Mouse (Mus musculus): ENCODE measurements around the gene Pfkfb4.
A peak's percentile ranks its signal among the peaks of the same experiment; 100 is the strongest.

Pfkfb4 gene

DNA sequence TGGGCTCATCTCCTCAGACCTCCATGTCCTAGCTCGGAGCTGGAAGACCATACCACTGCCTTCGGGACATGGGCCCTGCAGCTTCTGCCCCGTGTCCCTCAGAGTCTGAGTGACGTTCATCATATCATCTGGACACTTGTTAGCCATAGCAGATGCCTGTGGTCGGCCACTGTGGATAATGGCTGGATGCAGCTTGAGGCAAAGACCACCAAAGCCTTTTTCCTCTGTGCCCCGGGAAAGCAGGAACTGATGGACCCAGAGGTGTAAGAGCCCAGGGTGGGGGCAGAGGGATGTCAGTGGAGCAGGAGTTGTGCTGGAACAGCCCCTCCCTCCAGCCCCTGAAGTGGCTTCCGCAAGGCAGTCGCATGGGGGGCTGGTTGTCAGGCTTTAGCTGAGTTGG lies 40.1 kb downstream of the Pfkfb4 start:
- DNase-seq (ENCODE audit: low read depth, low spot score) = no peak

DNA sequence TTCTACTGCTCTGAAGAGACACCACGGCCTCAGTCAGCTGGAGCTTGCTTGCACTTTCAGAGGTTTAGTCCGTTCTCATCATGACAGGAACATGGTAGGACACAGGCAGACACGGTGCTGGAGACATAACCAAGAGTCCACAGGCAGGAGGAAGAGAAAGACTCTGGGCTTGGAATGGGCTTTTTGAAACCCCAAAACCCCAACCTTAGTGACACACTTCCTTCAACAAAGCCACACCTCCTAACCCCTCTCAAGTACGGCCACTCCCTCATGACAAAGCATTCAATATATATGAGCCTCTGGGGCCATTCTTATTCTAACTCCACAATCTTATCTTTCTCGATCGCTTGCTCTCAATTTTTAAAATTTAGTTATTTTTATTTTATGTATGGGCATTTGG lies 40.9 kb downstream of the Pfkfb4 start:
- DNase-seq (ENCODE audit: low read depth, low spot score) = no peak

GRCm38 (mm10) chr9:109038086-109038895 lies 46.7 kb downstream of the Pfkfb4 start, which contains the start of gene Shisa5:
Shisa5 (plus strand) TSS chr9:109038565.
- peak; percentile 49 for DNase-seq (ENCODE audit: low read depth, low spot score)

DNA sequence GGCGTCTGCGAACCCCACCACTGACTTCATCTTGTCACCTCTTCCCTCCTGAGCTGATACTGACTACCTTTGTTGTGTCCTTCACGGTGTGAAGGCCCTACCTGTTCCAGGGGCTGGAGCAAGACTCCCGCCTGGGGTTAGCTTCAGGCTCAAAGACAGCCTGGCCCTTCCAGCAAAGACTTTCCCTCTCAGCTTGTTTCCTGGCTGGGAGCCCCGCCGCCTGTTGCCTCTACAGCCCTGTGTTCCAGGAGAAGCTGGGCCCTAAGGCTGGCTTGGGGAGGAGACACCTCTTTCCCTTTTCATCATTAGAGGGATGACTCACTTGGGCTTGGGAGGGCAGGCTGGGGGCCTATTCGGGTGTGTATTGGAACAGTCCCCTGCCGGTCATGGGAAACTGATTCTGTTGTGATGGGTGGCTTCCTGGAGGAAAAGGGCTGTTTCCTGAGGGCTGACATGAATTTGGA lies 47.4 kb downstream of the Pfkfb4 start:
- peak; percentile 31 for DNase-seq (ENCODE audit: low read depth, low spot score)

GRCm38 (mm10) chr9:109039681-109040080 lies 48.1 kb downstream of the Pfkfb4 start:
- DNase-seq (ENCODE audit: low read depth, low spot score) = no peak

GRCm38 (mm10) chr9:109040216-109040615 lies 48.6 kb downstream of the Pfkfb4 start:
- DNase-seq (ENCODE audit: low read depth, low spot score) = no peak

GRCm38 (mm10) chr9:109040906-109041305 lies 49.3 kb downstream of the Pfkfb4 start:
- no peak for DNase-seq (ENCODE audit: low read depth, low spot score)

DNA sequence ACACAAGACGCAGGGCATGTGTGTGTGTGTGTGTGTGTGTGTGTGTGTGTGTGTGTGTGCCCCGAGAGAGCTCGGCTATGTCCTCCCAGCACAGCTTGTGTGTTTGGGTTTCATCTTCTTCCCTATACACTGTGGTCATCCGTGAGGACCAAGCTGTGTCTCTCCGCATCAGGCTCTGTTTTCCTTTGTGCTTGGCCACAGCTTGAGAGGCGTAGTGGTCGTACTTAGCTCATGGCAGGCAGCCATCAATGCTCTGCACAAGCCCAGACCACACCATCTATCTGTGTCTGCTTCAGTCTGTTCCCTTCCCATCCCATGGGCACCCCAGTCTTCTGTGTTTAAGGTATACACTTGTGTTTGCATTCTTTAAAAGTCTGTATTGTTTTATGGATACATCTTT lies 49.8 kb downstream of the Pfkfb4 start:
- no peak for DNase-seq (ENCODE audit: low read depth, low spot score)

- peak; percentile 84 for DNase-seq (ENCODE audit: low read depth, low spot score)
Observed at GRCm38 (mm10) chr9:109046306-109046705, 54.7 kb downstream of the Pfkfb4 start.

DNA sequence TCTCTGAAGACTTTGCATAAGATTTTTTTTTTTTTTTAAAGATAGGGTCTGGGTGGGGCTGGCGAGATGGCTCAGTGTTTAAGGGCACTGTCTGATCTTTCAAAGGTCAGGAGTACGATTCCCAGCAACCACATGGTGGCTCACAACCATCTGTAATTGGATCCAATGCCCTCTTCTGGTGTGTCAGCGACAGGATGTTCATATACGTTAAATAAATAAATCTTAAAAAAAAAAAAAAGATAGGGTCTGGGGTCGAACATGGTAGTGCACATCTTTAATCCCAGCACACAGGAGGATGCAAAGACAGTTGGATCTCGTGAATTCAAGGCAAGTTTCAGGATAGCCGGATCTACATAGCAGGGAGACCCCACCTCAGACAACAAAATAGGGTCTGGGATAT lies 57.7 kb downstream of the Pfkfb4 start:
- no peak for DNase-seq (ENCODE audit: low read depth, low spot score)

DNA sequence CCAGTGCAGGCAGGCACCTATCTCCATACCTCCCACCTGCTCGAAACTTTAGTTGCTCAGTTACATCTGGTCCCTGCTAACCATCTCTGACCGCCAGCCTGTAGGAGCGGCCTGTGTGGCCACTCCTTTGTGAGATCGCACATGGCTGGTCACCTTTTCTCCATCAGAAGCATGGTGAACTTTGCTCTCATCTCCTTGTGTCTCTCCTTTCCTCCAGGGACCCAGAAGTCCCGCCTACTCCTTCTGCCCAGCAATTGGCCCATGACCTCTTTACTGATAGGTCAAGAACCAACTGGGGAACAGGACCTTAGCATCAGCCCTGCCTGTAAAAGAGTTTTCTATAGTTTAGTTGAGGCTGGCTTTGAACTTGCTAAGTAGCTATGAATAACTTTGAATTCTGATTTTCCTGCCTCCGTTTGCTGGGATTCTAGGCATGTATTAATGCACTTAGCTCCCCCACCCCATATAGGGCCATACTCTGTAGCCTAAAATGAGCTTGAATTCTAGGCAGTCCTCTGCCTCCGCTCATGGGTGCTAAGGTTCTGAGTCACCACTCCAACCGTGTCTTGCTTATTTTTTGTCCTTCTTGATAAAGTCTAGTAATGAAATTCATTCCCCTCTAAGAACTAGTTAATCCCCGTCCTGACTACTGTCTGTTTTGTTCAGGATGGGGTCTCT lies 58.6 kb downstream of the Pfkfb4 start:
- DNase-seq (ENCODE audit: low read depth, low spot score) = peak; percentile 56

- no peak for DNase-seq (ENCODE audit: low read depth, low spot score)
Observed at GRCm38 (mm10) chr9:109050674-109050997, 59.1 kb downstream of the Pfkfb4 start.

DNA sequence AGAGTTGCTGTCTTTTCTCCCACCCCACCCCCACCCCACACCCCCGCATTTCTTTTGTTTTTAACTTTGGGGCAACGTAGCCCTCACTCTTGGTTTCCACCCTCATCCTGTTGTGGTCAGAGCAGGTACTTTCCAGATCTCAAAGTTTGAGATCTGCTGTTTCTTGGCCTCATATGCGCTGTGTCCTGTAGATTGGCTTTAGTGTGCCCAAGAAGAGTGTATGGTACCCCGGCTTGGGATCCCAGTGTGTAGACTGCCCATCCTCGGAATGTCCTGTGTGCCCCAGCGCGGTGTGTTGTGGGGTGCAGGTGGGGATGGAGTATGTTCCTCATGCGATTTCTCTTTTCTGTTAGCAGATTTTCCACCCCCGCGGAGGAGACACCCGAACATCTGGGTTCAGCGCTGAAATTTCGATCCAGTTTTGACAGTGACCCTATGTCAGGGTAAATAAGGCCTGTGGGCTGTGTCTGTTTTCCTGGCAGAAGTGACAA lies 59.5 kb downstream of the Pfkfb4 start:
- DNase-seq (ENCODE audit: low read depth, low spot score) = no peak

DNA sequence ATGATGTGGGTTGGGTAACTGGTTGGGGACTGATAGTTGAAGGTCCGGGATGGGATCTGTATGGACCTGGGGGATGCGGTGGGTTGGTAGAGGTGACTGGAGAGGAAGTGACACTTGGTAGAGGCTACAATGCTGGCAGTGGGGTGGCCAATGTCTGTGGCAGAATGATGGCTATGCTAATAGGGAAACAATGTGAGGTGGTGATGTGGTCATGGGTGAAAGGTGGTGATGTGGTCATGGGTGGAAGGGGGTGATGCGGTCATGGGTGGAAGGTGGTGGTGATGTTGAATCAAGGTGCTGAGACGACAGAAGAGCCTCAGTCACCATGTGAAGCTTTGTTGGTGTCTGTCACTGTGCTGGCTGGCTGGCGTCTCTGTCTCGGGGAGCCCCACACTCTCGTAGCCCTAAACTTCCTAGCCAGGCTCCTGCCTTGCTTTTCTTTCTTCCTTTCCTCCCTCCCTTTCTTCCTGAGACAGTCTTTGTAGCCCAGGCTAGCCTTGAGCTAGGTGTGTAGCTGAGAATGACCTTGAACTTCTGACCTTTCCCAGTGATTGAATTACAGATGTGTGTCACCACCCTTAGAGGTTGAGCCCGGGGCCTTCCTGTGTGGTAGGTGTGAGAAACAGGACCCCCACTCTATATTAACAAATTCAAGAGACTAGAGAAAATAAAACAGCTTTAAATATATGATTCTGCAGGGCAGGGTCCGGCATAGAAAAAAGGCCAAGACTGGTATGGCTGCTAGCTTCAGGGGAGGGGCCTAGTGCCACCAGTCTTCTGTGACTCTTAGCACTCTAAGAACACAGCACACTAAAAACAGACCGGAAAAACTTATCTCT lies 60.3 kb downstream of the Pfkfb4 start:
- DNase-seq (ENCODE audit: low read depth, low spot score) = no peak

- DNase-seq (ENCODE audit: low read depth, low spot score) = no peak
Observed at GRCm38 (mm10) chr9:109052490-109053260, 61.1 kb downstream of the Pfkfb4 start.

GRCm38 (mm10) chr9:109053366-109053765 lies 61.8 kb downstream of the Pfkfb4 start:
- no peak for DNase-seq (ENCODE audit: low read depth, low spot score)

DNA sequence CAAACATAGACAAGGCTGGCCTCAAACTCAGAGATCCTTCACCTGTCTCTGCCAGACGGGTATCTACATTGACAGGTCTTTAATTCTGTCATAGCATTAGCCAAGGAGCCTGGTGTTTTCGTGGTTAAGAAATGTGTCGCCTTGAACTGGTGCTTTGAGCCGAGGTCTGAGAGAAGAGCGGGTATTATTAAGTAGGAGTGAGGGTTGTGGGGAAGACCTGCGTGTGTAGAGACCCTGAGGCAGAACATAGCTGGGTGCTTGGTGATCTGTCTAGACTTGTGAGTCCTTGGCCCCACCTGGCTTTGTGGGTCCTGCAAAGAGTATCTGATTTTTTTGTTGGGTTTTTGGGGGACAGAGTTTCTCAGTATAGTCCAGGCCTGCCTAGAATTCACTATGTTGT lies 62.3 kb downstream of the Pfkfb4 start:
- DNase-seq (ENCODE audit: low read depth, low spot score) = no peak

GRCm38 (mm10) chr9:109054712-109055111 lies 63.1 kb downstream of the Pfkfb4 start:
- DNase-seq (ENCODE audit: low read depth, low spot score) = peak; percentile 49

DNA sequence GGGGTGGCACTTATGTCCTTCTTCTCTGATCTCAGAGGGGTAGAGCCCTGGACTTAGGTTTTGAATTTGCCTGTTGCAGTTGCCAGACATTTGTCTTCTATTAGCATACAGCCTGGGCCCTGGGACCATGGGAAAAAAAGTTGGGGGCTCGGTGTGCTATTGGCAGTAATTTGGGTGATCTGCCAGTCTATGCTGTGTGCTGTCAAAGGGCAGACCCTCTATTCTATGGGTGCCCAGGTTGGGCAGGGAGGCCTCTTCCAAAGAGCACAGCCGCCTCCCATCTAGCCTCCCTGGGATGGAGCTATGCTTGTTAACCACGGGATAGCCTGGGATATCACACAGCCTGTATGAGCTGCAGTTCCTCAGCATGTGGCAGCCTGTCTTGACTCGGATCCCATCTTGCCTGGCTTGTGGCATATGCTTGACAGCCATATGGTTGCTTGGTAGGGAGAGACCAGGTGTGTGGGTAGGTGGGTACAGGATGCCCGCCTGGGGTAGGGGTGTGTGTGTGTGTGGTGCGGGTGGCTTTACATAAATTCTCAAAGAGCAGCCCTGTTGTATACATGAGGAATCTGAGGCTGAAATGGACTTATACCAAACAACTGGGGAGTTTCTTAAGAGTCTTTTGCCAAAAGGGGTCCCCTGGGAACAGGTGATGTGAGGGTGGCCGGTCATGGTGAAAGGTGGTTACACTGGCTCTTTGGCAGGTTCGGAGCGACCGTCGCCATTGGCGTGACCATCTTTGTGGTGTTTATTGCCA lies 63.9 kb downstream of the Pfkfb4 start:
- DNase-seq (ENCODE audit: low read depth, low spot score) = no peak

DNA sequence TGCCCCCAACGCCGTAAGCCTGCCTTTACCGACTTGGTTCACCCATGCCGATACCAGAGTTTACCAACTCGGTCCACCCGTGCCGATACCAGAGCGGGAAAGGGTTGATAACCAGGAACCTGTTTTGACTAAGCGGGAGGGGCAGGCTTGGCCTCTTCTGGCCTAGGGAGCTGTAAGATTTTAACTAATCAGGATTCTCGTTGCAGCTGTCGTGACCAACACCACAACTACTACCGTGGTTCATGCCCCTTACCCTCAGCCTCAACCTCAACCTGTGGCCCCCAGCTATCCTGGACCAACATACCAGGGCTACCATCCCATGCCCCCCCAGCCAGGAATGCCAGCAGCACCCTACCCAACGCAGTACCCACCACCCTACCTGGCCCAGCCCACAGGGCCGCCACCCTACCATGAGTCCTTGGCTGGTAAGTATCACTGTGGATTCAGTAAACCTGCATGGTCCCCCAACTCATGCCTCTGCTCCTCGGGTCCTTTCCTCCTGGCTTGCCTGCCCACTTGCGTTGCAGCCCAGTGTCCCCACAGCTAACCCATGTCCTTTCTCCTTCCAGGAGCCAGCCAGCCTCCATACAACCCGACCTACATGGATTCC lies 64.6 kb downstream of the Pfkfb4 start:
- no peak for DNase-seq (ENCODE audit: low read depth, low spot score)

Measured in ES-CJ7 (cell line).